Mouse (Mus musculus) midbrain, embryonic 16.5 days (tissue): ENCODE measurements around the gene Rtp4. TPM values are rescaled to one million over a fixed set of nuclear protein-coding genes. Genes with fewer than 3 reads are reported as not detected.
A peak's percentile ranks its signal among the peaks of the same experiment; 100 is the strongest.

Experiments
- ATAC-seq: fragments of 200-750 bp; cut with Nextera tagmentation; 2 replicates; pipeline ENCODE4 v1.8.0; 2017; ENCODE audit warnings: moderate TSS enrichment
- H3K27ac ChIP-seq: fragments of 300-500 bp; sonication (generic); 2 replicates; pipeline ENCODE4 v1.5.1; 2014; ENCODE audit warnings: mild to moderate bottlenecking, low read length, mixed read lengths
- H3K27me3 ChIP-seq: fragments of 300-500 bp; sonication (generic); 2 replicates; pipeline ENCODE4 v1.6.1; 2014; ENCODE audit warnings: low read depth, low read length, mixed read lengths; ENCODE audit not compliant: control insufficient read depth, insufficient read depth
- H3K36me3 ChIP-seq: fragments of 300-500 bp; sonication (generic); 2 replicates; pipeline ENCODE4 v1.6.1; 2014; ENCODE audit warnings: mild to moderate bottlenecking, low read length, moderate library complexity, mixed read lengths; ENCODE audit not compliant: control insufficient read depth, insufficient read depth
- H3K4me1 ChIP-seq: fragments of 300-500 bp; sonication (generic); 2 replicates; pipeline ENCODE4 v1.6.1; 2014; ENCODE audit warnings: mild to moderate bottlenecking, low read length, mixed read lengths; ENCODE audit not compliant: control insufficient read depth, insufficient read depth
- H3K4me2 ChIP-seq: fragments of 300-500 bp; sonication (generic); 2 replicates; pipeline ENCODE4 v1.6.1; 2014; ENCODE audit warnings: mild to moderate bottlenecking, low read length, mixed read lengths
- H3K4me3 ChIP-seq: fragments of 300-500 bp; sonication (generic); 2 replicates; pipeline ENCODE4 v1.5.1; 2014; ENCODE audit warnings: low read depth, mild to moderate bottlenecking, low read length, moderate library complexity, mixed read lengths
- H3K9ac ChIP-seq: fragments of 300-500 bp; sonication (generic); 2 replicates; pipeline ENCODE4 v1.6.1; 2014; ENCODE audit warnings: low read depth, low read length, mixed read lengths
- H3K9me3 ChIP-seq: fragments of 300-500 bp; sonication (generic); replicated peaks from 2 replicates; pipeline ENCODE4 v1.6.1; 2014; ENCODE audit warnings: mild to moderate bottlenecking, low read length, mixed read lengths; ENCODE audit not compliant: control insufficient read depth, poor library complexity, severe bottlenecking
- WGBS: fragments of 180-500 bp; shearing (Covaris S2); extraction: QIAGEN DNeasy Blood & Tissue Kit; methylation state at CpG from one replicate; pipeline ENCODE4 v1.1.7; 2014; 5-methylcytosine and 5-hydroxymethylcytosine counted together
- polyA plus RNA-seq: library from polyadenylated mRNA; unstranded; fragments of >200 nt; fragmentation: Nextera tagmentation; extraction: Ambion mirVana; gene quantifications from 2 replicates; pipeline ENCODE4 v1.2.1, GENCODE M21; 2015

Gene Rtp4
- polyA plus RNA-seq, 1 experiment from 2014 or later, result 2.8 TPM

- Histone ChIP-seq H3K36me3 (no peaks in the 10 kb centered on the region), H3K4me1 (peaks cover 32% of the 10 kb centered on the region), H3K9ac (no peak overlapping the region), H3K4me2 (peak overlapping the region; percentile 74), H3K9me3 (no peaks in the 10 kb centered on the region), H3K27ac (peak overlapping the region; percentile 58), H3K27me3 (no peaks in the 10 kb centered on the region), H3K4me3 (peak overlapping the region; percentile 49)
- ATAC-seq, result no peak
- 68% methylated on average over 10 of the region's 10 CpGs for WGBS
Observed at GRCm38 (mm10) chr16:23518567-23519369, 1.3 kb upstream of the Rtp4 start.

- no peaks in the 10 kb centered on the region for H3K36me3 ChIP-seq
- no peaks in the 10 kb centered on the region for H3K27me3 ChIP-seq
- no peaks in the 10 kb centered on the region for H3K9me3 ChIP-seq
- peak overlapping the region; percentile 75; the same call in 1 of the 2 replicates for H3K9ac ChIP-seq
- peak overlapping the region; percentile 74 for H3K4me2 ChIP-seq
- H3K4me3 ChIP-seq, result peak overlapping the region; percentile 49
- H3K27ac ChIP-seq, result peak overlapping the region; percentile 90
- ATAC-seq, result no peak
- WGBS, result 17% methylated on average over 1 of the region's 1 CpGs
- H3K4me1 ChIP-seq, result peaks cover 32% of the 10 kb centered on the region
Observed at GRCm38 (mm10) chr16:23519771-23520170, 320 bp upstream of the Rtp4 start.

GRCm38 (mm10) chr16:23521092-23521491 lies 1.0 kb downstream of the Rtp4 start:
- H3K4me1 ChIP-seq, result peaks cover 32% of the 10 kb centered on the region
- H3K27ac ChIP-seq, result peak overlapping the region; percentile 90
- H3K9me3 ChIP-seq, result peaks cover 6% of the 10 kb centered on the region; the same call in 1 of the 2 replicates
- peak; percentile 67 for ATAC-seq
- peak overlapping the region; percentile 49; the same call in 1 of the 2 replicates for H3K4me3 ChIP-seq
- H3K27me3 ChIP-seq, result no peaks in the 10 kb centered on the region
- peak overlapping the region; percentile 74 for H3K4me2 ChIP-seq
- peak overlapping the region; percentile 20; the same call in 1 of the 2 replicates for H3K9ac ChIP-seq
- 4% methylated on average over 5 of the region's 5 CpGs for WGBS
- no peaks in the 10 kb centered on the region for H3K36me3 ChIP-seq

- Histone ChIP-seq H3K9me3 (peaks cover 6% of the 10 kb centered on the region; the same call in 1 of the 2 replicates), H3K27me3 (no peaks in the 10 kb centered on the region), H3K27ac (no peak overlapping the region), H3K4me2 (no peak overlapping the region), H3K36me3 (no peaks in the 10 kb centered on the region), H3K4me1 (peaks cover 32% of the 10 kb centered on the region), H3K9ac (no peak overlapping the region), H3K4me3 (no peak overlapping the region)
- WGBS, result 74% methylated on average over 5 of the region's 5 CpGs
- no peak for ATAC-seq
Observed at GRCm38 (mm10) chr16:23522081-23522480, 2.0 kb downstream of the Rtp4 start.

- H3K9ac ChIP-seq, result no peak overlapping the region
- no peaks in the 10 kb centered on the region for H3K4me1 ChIP-seq
- peaks cover 6% of the 10 kb centered on the region; the same call in 1 of the 2 replicates for H3K9me3 ChIP-seq
- H3K4me3 ChIP-seq, result no peak overlapping the region
- WGBS, result 86% methylated on average over 4 of the region's 4 CpGs
- H3K27ac ChIP-seq, result no peak overlapping the region
- H3K4me2 ChIP-seq, result no peak overlapping the region
- H3K27me3 ChIP-seq, result no peaks in the 10 kb centered on the region
- no peak for ATAC-seq
- no peaks in the 10 kb centered on the region for H3K36me3 ChIP-seq
Observed at GRCm38 (mm10) chr16:23529186-23529585, 9.1 kb downstream of the Rtp4 start.

GRCm38 (mm10) chr16:23533707-23534106 lies 13.6 kb downstream of the Rtp4 start:
- WGBS, result 86% methylated on average over 3 of the region's 3 CpGs
- ATAC-seq, result no peak
- H3K27me3 ChIP-seq, result no peaks in the 10 kb centered on the region

GRCm38 (mm10) chr16:23541046-23541445 lies 21.0 kb downstream of the Rtp4 start:
- no peak for ATAC-seq
- WGBS, result 56% methylated on average over 4 of the region's 4 CpGs
- H3K4me1 ChIP-seq, result no peaks in the 10 kb centered on the region
- H3K27ac ChIP-seq, result no peak overlapping the region
- no peak overlapping the region for H3K4me2 ChIP-seq
- H3K4me3 ChIP-seq, result no peak overlapping the region
- H3K36me3 ChIP-seq, result no peaks in the 10 kb centered on the region
- no peaks in the 10 kb centered on the region for H3K27me3 ChIP-seq
- no peak overlapping the region for H3K9ac ChIP-seq
- no peaks in the 10 kb centered on the region for H3K9me3 ChIP-seq

More at GRCm38 (mm10) chr16:23533707-23534106, 13.6 kb downstream of the Rtp4 start:
- Histone ChIP-seq H3K27ac (no peak overlapping the region), H3K9ac (no peak overlapping the region), H3K9me3 (no peaks in the 10 kb centered on the region), H3K4me3 (no peak overlapping the region), H3K36me3 (no peaks in the 10 kb centered on the region), H3K4me2 (no peak overlapping the region), H3K4me1 (no peaks in the 10 kb centered on the region)

GRCm38 (mm10) chr16:23542866-23543265 lies 22.8 kb downstream of the Rtp4 start:
- H3K9ac ChIP-seq, result no peak overlapping the region
- no peaks in the 10 kb centered on the region for H3K36me3 ChIP-seq
- no peak overlapping the region for H3K4me2 ChIP-seq
- H3K4me3 ChIP-seq, result no peak overlapping the region
- H3K9me3 ChIP-seq, result no peaks in the 10 kb centered on the region
- WGBS, result 77% methylated on average over 4 of the region's 4 CpGs
- H3K27me3 ChIP-seq, result no peaks in the 10 kb centered on the region
- H3K27ac ChIP-seq, result no peak overlapping the region
- no peak for ATAC-seq
- no peaks in the 10 kb centered on the region for H3K4me1 ChIP-seq

GRCm38 (mm10) chr16:23544361-23544760 lies 24.3 kb downstream of the Rtp4 start:
- Histone ChIP-seq H3K9me3 (no peaks in the 10 kb centered on the region), H3K27me3 (no peaks in the 10 kb centered on the region), H3K9ac (no peak overlapping the region), H3K27ac (no peak overlapping the region), H3K4me1 (no peaks in the 10 kb centered on the region), H3K36me3 (no peaks in the 10 kb centered on the region), H3K4me2 (no peak overlapping the region), H3K4me3 (no peak overlapping the region)
- WGBS, result 81% methylated on average over 7 of the region's 7 CpGs
- ATAC-seq, result no peak
